Mouse (Mus musculus): Measurements from ENCODE around the gene B3gnt9.

Gene B3gnt9

GRCm38 (mm10) chr8:105209153-105210110, 45.5 kb downstream of the B3gnt9 start:
- no peak for DNase-seq (ENCODE audit: low spot score)

DNA sequence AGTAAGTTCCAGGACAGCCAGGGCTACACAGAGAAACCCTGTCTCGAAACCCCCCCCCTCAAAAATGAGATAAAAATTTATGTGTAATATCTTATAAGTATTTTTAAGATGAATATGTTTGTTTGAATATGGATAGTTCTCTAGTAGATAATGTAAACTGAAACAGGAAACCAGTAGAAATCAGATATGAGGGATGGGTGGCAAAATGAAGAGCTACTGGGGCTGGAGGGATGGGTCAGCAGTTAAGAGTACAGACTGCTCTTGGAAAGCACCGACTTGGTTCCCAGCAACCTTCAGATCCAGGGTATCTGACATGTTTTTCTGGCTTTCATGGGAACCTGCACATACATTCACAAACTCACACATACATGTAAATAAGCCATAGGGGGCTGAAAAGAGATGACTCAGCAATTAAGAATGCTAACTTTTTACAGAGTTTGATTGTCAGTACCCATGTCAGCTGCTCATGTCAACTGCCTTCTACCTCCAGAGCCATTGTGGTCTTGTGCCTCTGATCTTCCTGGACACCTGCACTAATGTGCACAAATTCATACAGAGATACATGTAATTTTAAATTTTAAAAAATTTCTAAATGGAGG, 47.2 kb downstream of the B3gnt9 start:
- no peak for DNase-seq (ENCODE audit: low spot score)

- DNase-seq (ENCODE audit: low spot score), result no peak
These were observed 48.1 kb downstream of the B3gnt9 start for GRCm38 (mm10) chr8:105206766-105207275.

DNA sequence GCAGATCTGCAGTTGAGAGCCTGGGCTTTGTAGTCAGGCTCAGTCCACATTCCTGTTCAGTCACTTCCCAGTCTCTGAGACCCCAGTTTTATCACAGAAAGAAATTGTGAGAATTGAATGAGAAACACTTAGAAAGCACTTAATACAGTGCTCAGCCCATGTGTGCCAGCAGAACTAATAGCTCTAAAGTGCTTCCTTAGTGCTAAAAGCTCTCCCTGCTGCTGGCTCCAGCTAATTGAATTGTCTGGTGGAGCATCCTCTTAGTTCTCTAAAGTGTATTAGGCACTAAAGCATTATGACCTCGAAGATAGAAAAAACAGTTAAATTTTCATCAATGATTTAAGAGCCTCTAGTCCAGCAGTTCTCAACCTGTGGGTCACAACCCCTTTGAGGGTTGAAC, 49.2 kb downstream of the B3gnt9 start:
- no peak for DNase-seq (ENCODE audit: low spot score)

Measured in embryo, embryonic 10.5 days (tissue).